11 mouse cellular contexts compared by ENCODE assay signal in genomic region chr2:165397502-165398163, GRCm38 (mm10). TPM values are rescaled to one million over a fixed set of nuclear protein-coding genes. Genes with fewer than 3 reads are reported as not detected.
A peak's percentile ranks its signal among the peaks of the same experiment; 100 is the strongest.
DNase-seq lines count a peak whose midpoint lies in the region; ATAC-seq lines count a peak whose summit lies in the region.
"Had no signal": no experiment of that assay in that cellular context is flagged by ENCODE, and none has a peak within 500 bp of the region (broad histone marks: within the 10 kb centered on the region; RNA-seq: fewer than 3 reads in every experiment).

No protein-coding gene starts in this region.

- peak overlapping the region; percentile 74 for H3K27ac ChIP-seq in embryonic facial prominence, embryonic 11.5 days (replicated peaks; ENCODE audit: low read depth, low read length)
- H3K27ac ChIP-seq in hindbrain, embryonic 12.5 days, result peak overlapping the region; percentile 77
- H3K27ac ChIP-seq in midbrain, embryonic 10.5 days (replicated peaks), result peak overlapping the region; percentile 74
- no peak overlapping the region for H3K27ac ChIP-seq in intestine, embryonic 15.5 days

- no peaks in the 10 kb centered on the region for H3K27me3 ChIP-seq in embryonic facial prominence, embryonic 11.5 days (ENCODE audit: control insufficient read depth, insufficient read depth, low read length)
- H3K27me3 ChIP-seq in hindbrain, embryonic 12.5 days, result peaks cover 2% of the 10 kb centered on the region; the same call in 1 of the 2 replicates
- no peaks in the 10 kb centered on the region for H3K27me3 ChIP-seq in midbrain, embryonic 10.5 days (ENCODE audit: low read depth, poor library complexity, severe bottlenecking)
- H3K27me3 ChIP-seq in intestine, embryonic 15.5 days (replicated peaks), result no peaks in the 10 kb centered on the region

- H3K36me3 ChIP-seq in embryonic facial prominence, embryonic 11.5 days (replicated peaks; ENCODE audit: control insufficient read depth, insufficient read depth, low read depth, low read length), result no peaks in the 10 kb centered on the region
- no peaks in the 10 kb centered on the region for H3K36me3 ChIP-seq in hindbrain, embryonic 12.5 days
- no peaks in the 10 kb centered on the region for H3K36me3 ChIP-seq in midbrain, embryonic 10.5 days
- H3K36me3 ChIP-seq in intestine, embryonic 15.5 days, result no peaks in the 10 kb centered on the region

- H3K4me1 ChIP-seq in embryonic facial prominence, embryonic 11.5 days (ENCODE audit: control insufficient read depth, insufficient read depth, low read length), result peaks cover 8% of the 10 kb centered on the region; the same call in 1 of the 2 replicates
- peaks cover 23% of the 10 kb centered on the region for H3K4me1 ChIP-seq in hindbrain, embryonic 12.5 days
- peaks cover 27% of the 10 kb centered on the region for H3K4me1 ChIP-seq in midbrain, embryonic 10.5 days
- H3K4me1 ChIP-seq in intestine, embryonic 15.5 days (replicated peaks), result peaks cover 12% of the 10 kb centered on the region

- H3K4me2 ChIP-seq in embryonic facial prominence, embryonic 11.5 days (ENCODE audit: low read depth, low read length), result peak overlapping the region; percentile 24
- H3K4me2 ChIP-seq in hindbrain, embryonic 12.5 days (replicated peaks), result no peak overlapping the region
- H3K4me2 ChIP-seq in intestine, embryonic 15.5 days (replicated peaks), result no peak overlapping the region

- DNase-seq in adrenal gland, adult 2 months, result peak; percentile 33
- DNase-seq in adrenal gland, postnatal 4 days (ENCODE audit: low spot score in 2 of 2), result no peak
- no peak for DNase-seq in embryonic facial prominence, embryonic 11.5 days (ENCODE audit: low spot score)
- no peak for DNase-seq in midbrain, embryonic 10.5 days (ENCODE audit: low spot score)
- DNase-seq in embryo, embryonic 10.5 days (ENCODE audit: low spot score), result no peak
- DNase-seq in layer of hippocampus, adult 8-10 months (ENCODE audit: low spot score in 2 of 2), result no peak

- ATAC-seq in embryonic facial prominence, embryonic 11.5 days (replicated peaks; ENCODE audit: insufficient number of reproducible peaks, low FRiP score, low TSS enrichment, low read depth), result 0 out of 2 replicates have a peak, but pooled peaks have one; percentile 24
- ATAC-seq in hindbrain, embryonic 12.5 days (ENCODE audit: low FRiP score), result 0 out of 2 replicates have a peak, but pooled peaks have one; percentile 36
- no peak for ATAC-seq in intestine, embryonic 15.5 days

- 50% methylated on average over 23 of the region's 23 CpGs for WGBS in embryonic facial prominence, embryonic 11.5 days
- WGBS in hindbrain, embryonic 12.5 days, result 61% methylated on average over 23 of the region's 23 CpGs
- 73% methylated on average over 23 of the region's 23 CpGs for WGBS in midbrain, embryonic 10.5 days
- WGBS in intestine, embryonic 15.5 days, result 70% methylated on average over 23 of the region's 23 CpGs

- no peak overlapping the region for H3K4me3 ChIP-seq in embryonic facial prominence, embryonic 11.5 days (ENCODE audit: low read depth, low read length)
- no peak overlapping the region for H3K4me3 ChIP-seq in hindbrain, embryonic 12.5 days
- H3K4me3 ChIP-seq in midbrain, embryonic 10.5 days, result 0 out of 2 replicates have a peak overlapping the region, but pooled peaks have one; percentile 16
- no peak overlapping the region for H3K4me3 ChIP-seq in intestine, embryonic 15.5 days (replicated peaks)
- H3K4me3 ChIP-seq: megakaryocyte, embryonic 14.5 days had no signal

- no peaks in the 10 kb centered on the region for H3K9me3 ChIP-seq in embryonic facial prominence, embryonic 11.5 days (replicated peaks; ENCODE audit: control insufficient read depth, low read length)
- 0 out of 2 replicates have a peak, but pooled peaks cover 2% of the 10 kb centered on the region for H3K9me3 ChIP-seq in hindbrain, embryonic 12.5 days (replicated peaks)
- H3K9me3 ChIP-seq in midbrain, embryonic 10.5 days (replicated peaks), result no peaks in the 10 kb centered on the region
- H3K9me3 ChIP-seq in intestine, embryonic 15.5 days, result no peaks in the 10 kb centered on the region

- 0 out of 2 replicates have a peak overlapping the region, but pooled peaks have one; percentile 18 for H3K9ac ChIP-seq in embryonic facial prominence, embryonic 11.5 days (replicated peaks; ENCODE audit: low read length)
- H3K9ac ChIP-seq in hindbrain, embryonic 12.5 days, result no peak overlapping the region; the same call in 1 of the 2 replicates
- H3K9ac ChIP-seq in intestine, embryonic 15.5 days, result no peak overlapping the region

RNA-seq across cellular contexts. Expression of gene Ocstamp, which starts 2.6 kb away (rescaled TPM):
- under 1 TPM; 0.12 to 0.38 TPM for total RNA-seq in adrenal gland, adult 2 months (2021)
- polyA plus RNA-seq in adrenal gland, adult 2 months (2012; rRNA removed), result 0.55 and 0.64 TPM in 2 replicates
- total RNA-seq in adrenal gland, postnatal 4 days (2021), result under 1 TPM; 0.08 to 0.45 TPM
- 0.13 and 0.29 TPM in 2 replicates for polyA plus RNA-seq in embryonic facial prominence, embryonic 11.5 days (2014; fragmentation: Nextera tagmentation; extraction: Ambion mirVana)
- polyA plus RNA-seq in hindbrain, embryonic 12.5 days (2016; fragmentation: Nextera tagmentation; extraction: Ambion mirVana), result 0.05 TPM in 1 of 2 replicates, not detected in the other
- 0.06 and 0.07 TPM in 2 replicates for polyA plus RNA-seq in midbrain, embryonic 10.5 days (2016; fragmentation: Nextera tagmentation; extraction: Ambion mirVana)
- polyA plus RNA-seq in intestine, embryonic 15.5 days (2015; fragmentation: Nextera tagmentation; extraction: Ambion mirVana), result 0.61 and 0.64 TPM in 2 replicates
- total RNA-seq in layer of hippocampus, adult 8-10 months (2022), result under 1 TPM in 3 of 4 experiments, not detected in 1; 0.08 to 0.24 (median 0.09) TPM
- total RNA-seq: heart, postnatal 36 days had no signal

RNA-seq across cellular contexts. Expression of gene Zfp334, which starts 9.6 kb away (rescaled TPM):
- 1 to 10 TPM; 4.3 to 5.0 TPM for total RNA-seq in adrenal gland, adult 2 months (2021)
- polyA plus RNA-seq in adrenal gland, adult 2 months (2012; rRNA removed), result 1.1 and 1.3 TPM in 2 replicates
- total RNA-seq in adrenal gland, postnatal 4 days (2021), result 1 to 10 TPM; 8.9 to 9.1 TPM
- 19.9 and 22.0 TPM in 2 replicates for polyA plus RNA-seq in embryonic facial prominence, embryonic 11.5 days (2014; fragmentation: Nextera tagmentation; extraction: Ambion mirVana)
- 20.0 and 21.1 TPM in 2 replicates for polyA plus RNA-seq in hindbrain, embryonic 12.5 days (2016; fragmentation: Nextera tagmentation; extraction: Ambion mirVana)
- 19.9 and 23.1 TPM in 2 replicates for polyA plus RNA-seq in midbrain, embryonic 10.5 days (2016; fragmentation: Nextera tagmentation; extraction: Ambion mirVana)
- 4.9 and 5.0 TPM in 2 replicates for polyA plus RNA-seq in intestine, embryonic 15.5 days (2015; fragmentation: Nextera tagmentation; extraction: Ambion mirVana)
- 10 to 100 TPM; 13.4 to 16.7 (median 15.1) TPM for total RNA-seq in layer of hippocampus, adult 8-10 months (2022)

RNA-seq across cellular contexts. Expression of gene Zfp663, which starts 29.1 kb away (rescaled TPM):
- not detected for total RNA-seq in adrenal gland, adult 2 months (2021)
- polyA plus RNA-seq in adrenal gland, adult 2 months (2012; rRNA removed), result not detected in 2 replicates
- total RNA-seq in adrenal gland, postnatal 4 days (2021), result under 1 TPM in 1 of 2 experiments, not detected in 1; 0.34 TPM
- polyA plus RNA-seq in embryonic facial prominence, embryonic 11.5 days (2014; fragmentation: Nextera tagmentation; extraction: Ambion mirVana), result 2.7 and 4.9 TPM in 2 replicates
- 5.5 and 6.6 TPM in 2 replicates for polyA plus RNA-seq in hindbrain, embryonic 12.5 days (2016; fragmentation: Nextera tagmentation; extraction: Ambion mirVana)
- 6.0 and 7.2 TPM in 2 replicates for polyA plus RNA-seq in midbrain, embryonic 10.5 days (2016; fragmentation: Nextera tagmentation; extraction: Ambion mirVana)
- 0.75 and 1.1 TPM in 2 replicates for polyA plus RNA-seq in intestine, embryonic 15.5 days (2015; fragmentation: Nextera tagmentation; extraction: Ambion mirVana)
- total RNA-seq in layer of hippocampus, adult 8-10 months (2022), result under 1 TPM in 1 of 4 experiments, not detected in 3; 0.17 TPM
- total RNA-seq: adrenal gland, postnatal 36 days; heart, postnatal 36 days had no signal
